Mouse (Mus musculus): ENCODE data around the gene Ssbp3.

GRCm38 (mm10) chr4:106920119-106920518 is 9.6 kb downstream of the Ssbp3 start:
- no peak for TF ChIP-seq POLR2A (IDR thresholded peaks at IDR 0.05; ENCODE audit: borderline replicate concordance, extremely low read depth, insufficient read depth, insufficient read length, poor library complexity, severe bottlenecking)
- no peak for TF ChIP-seq CTCF (IDR thresholded peaks at IDR 0.05; ENCODE audit: borderline replicate concordance, extremely low read depth, insufficient read depth, insufficient read length)

Data from brain, embryonic 14.5 days (tissue).